Mouse (Mus musculus): ENCODE results near the gene Rab31.

GRCm38 (mm10) chr17:65666388-65667161, 106.0 kb downstream of the Rab31 start:
- TF ChIP-seq CTCF (IDR thresholded peaks at IDR 0.05; ENCODE audit: low read depth): no peak
- TF ChIP-seq EP300 (optimal IDR thresholded peaks at IDR 0.05): no peak

Measured in stomach, postnatal 0 days (tissue).